Mouse (Mus musculus): ENCODE results near the gene Nfkb1. TPM values are rescaled to one million over a fixed set of nuclear protein-coding genes. Genes with fewer than 3 reads are reported as not detected.
A peak's percentile ranks its signal among the peaks of the same experiment; 100 is the strongest.

The Nfkb1 gene
- total RNA-seq, 4 experiments from 2014 or later = 30.5 to 35.1 (median 32.8) TPM

DNA sequence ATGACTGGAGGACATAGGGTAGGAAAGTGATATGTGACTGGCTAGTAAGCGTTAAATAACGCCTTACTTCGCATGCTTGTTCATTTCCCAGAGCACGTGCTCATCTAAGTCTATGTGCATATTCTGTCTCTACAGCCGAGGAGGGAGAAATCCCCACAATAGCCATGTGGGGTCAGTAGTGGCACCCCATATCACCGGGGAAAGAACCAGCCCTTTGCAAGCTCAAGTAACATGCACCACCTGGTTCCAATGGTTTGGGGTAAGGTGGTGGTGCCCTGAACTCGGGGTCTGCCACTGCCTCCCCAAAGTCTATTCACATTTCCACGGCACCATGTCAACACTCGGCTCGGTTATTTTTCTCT lies 60.3 kb downstream of the Nfkb1 start:
- no peak for DNase-seq (ENCODE audit: low spot score)

DNA sequence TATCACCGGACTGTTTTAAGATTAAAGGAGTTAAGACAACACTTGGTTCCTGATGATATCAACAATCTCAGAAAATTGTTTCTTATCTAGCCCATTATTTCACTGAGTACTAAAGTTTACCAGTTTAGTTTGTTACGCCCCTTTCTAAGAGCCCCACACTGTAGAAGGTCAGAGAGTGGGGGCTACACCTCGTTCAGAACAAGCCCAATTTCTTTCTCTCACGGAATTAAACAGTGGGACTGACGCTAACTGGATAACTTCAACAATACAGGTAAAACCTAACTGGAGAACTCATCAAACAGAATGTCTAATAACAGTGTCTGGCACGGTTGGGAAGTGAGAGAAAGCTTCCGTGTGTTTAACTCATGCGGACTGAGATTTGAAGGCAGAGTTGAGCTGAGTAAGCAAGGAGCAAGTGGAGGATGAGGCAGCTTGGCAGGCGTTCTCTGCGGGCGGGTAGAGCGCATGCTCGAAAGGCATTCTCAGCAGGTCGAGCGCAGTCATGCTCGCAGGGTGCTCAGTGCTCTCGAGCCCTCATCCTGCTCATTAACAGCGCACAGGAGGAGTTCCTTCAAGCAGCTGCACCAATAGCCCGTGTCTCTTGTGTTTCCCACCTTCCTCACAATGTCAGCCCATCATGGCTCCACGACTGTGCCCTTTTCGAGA lies 60.8 kb downstream of the Nfkb1 start:
- DNase-seq (ENCODE audit: low spot score) = no peak

GRCm38 (mm10) chr3:135629830-135630355 lies 61.5 kb downstream of the Nfkb1 start:
- DNase-seq (ENCODE audit: low spot score) = no peak

DNA sequence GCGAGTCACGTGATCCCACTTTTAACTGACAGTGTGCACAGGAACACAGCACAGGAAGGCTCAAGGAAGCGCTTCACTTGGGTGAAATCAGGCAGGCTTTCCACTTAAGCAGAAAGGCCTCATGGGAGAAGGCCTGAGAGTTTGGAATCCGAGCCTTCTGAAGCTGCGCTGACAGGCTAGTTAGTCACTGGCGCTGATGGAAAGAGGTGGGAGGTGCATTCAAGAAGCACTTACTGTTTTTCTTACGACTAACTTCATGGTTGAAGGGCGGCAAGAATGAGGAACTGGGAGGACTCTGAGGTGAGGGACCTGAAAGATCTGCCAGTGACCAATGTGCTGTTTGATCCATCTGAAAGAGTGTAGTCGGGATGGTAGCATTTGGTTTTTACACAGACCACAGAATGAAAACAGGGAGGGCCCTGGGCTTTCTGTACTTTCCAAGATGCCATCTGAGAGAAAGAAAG lies 62.6 kb downstream of the Nfkb1 start:
- DNase-seq (ENCODE audit: low spot score) = no peak

GRCm38 (mm10) chr3:135628000-135628705 lies 63.2 kb downstream of the Nfkb1 start:
- no peak for DNase-seq (ENCODE audit: low spot score)

DNA sequence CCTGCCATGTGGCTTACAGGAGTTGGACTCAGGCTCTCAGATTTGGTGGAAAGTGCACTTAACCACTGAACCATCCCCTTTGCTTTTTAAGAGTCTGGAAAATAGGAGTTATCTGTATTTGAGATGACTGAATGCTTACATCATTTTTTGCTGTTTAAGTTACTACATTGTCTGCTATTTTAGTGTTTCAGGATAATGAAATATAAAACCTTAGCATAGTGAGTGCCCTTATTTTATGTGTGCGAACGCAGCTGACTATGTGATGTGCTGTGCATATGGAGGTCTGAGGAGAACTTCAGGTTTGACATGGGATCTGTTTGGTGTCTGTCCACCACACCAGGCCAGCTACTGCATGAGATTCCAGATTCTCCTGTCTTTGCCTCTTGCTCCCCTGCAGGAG lies 66.1 kb downstream of the Nfkb1 start:
- DNase-seq (ENCODE audit: low spot score) = no peak

DNA sequence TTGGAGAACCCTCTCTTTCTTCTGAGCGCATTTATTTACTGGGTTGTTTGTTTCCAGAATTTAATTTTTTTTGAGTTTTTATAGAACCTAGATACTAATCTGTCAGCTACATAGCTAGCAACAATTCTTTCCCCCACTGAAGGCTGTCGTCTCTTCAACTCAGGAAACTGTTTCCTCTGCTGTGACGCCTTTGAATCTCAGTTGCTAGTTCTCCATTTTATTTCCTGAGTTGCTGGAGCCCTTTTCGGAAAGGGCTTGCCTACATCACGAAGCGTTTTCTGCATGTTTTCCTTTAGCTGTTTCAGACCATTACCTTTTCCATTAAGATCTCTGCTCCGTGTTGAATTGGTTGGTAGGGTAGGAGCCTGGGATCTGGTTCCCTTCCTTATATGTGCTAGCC lies 74.6 kb downstream of the Nfkb1 start:
- no peak for DNase-seq (ENCODE audit: low spot score)

DNA sequence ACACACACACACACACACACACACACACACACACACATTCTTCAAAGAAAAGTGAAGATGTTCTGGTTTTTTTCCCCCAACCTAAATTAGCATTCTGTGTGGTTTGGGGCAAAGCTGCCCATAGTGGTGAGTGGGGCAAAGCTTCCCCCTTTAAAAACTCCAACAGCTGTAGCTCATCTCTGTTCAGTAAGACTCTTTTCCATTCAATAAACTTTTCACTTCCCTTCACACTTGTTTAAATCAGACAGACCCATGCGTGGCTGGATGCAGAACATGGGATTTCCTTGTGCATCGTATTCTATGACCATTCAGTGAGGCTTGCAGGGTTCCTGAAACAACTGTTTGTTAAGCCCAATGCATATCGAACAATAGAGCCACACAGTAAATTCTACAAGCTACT lies 77.0 kb downstream of the Nfkb1 start:
- no peak for DNase-seq (ENCODE audit: low spot score)

- DNase-seq (ENCODE audit: low spot score) = no peak
Observed at GRCm38 (mm10) chr3:135610221-135610620, 81.1 kb downstream of the Nfkb1 start.

DNA sequence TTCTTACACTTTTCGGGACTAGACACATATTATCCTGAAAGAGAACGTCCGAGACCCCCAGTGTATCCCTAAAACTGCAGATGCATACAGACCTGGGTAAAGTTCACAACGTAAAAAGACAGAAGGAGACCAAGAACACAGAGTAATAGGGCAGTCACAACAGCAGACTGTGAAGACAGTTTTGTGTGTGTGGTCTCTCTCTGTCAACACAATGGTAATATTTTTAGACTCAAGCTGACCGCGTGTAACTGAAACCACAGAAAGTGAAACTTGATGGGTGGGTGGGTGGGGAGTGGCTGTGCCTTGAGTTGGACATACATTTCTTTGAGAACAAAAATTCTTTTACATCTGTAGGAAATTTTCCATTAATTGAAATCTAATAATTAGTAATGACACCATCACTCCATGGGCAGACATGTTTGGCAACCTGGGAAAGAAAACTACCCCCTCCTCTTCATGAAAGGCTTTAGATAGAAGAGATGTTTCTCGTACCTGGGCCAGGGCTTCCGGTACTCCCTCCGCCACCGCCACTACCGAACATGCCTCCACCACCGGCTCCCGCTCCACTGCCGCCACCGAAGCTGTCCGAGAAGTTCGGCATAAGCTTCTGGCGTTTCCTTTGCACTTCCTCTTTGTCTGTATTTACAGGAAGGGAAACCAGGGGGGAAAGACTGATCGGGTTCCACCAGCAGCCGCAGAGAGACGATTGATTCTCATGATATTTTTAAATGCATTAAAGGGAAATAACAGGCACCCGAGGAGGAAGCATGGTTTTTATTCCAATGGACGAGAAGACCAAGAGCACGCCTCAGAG lies 83.5 kb downstream of the Nfkb1 start:
- DNase-seq (ENCODE audit: low spot score) = peak; percentile 58

DNA sequence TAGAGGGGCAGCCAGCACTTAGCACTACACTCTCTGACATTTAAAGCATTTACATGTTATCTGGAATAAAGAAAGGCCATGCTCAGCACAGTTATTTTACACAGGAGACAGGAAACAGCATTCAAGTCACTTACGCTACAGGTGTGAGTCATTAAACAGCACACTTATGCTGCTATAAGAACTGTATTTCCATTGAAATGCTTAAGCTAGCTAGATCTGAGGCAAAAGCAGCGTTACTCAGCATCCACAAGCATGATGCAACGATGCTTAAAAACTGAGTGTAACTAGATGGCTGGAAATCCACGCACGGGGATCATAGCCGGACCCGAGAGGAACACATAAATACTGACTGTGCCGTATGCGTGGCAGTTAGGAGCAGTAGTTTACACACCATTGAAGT lies 84.3 kb downstream of the Nfkb1 start:
- no peak for DNase-seq (ENCODE audit: low spot score)

DNA sequence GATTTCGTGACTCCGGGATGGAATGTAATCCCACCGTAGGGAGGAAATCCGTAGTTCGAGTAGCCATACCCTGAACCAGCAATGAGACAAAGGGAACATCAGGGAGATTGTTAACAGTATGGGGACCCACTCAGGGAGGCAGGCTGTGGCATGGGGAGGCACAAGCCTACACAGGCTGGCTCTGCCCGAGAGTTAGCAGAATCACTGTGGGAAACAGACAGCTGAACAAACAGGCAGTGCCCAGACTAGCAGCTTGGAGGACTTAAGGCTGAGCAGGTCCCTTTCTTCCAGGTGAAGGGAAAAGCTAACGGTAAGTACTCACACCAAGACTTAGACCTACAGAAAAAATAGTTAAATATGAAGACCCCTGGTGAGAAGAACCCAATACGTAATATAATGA lies 84.8 kb downstream of the Nfkb1 start:
- no peak for DNase-seq (ENCODE audit: low spot score)

GRCm38 (mm10) chr3:135605474-135605873 lies 85.9 kb downstream of the Nfkb1 start:
- DNase-seq (ENCODE audit: low spot score) = no peak

GRCm38 (mm10) chr3:135604626-135605417 lies 86.5 kb downstream of the Nfkb1 start:
- DNase-seq (ENCODE audit: low spot score) = no peak

DNA sequence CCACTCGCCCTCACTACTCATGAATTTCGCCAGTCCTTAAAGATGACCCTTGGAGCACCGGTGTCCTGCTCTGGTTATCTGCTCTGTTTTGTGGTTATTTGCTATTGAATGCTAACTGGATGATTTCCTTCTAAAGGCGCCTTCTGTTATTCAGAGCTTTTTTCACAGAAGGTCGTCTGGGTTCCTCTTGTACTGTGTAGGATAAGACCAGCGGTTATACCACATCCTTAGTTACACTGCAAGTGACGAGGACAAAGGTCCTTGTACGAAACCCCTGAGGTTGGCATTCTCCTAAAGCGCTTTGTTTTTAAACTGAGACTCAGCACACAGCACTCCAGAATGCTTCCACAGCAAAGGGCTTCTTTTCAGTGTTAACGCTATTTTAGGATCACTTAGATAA lies 88.6 kb downstream of the Nfkb1 start:
- no peak for DNase-seq (ENCODE audit: low spot score)

- DNase-seq (ENCODE audit: low spot score) = no peak
Observed at GRCm38 (mm10) chr3:135598355-135598754, 93.0 kb downstream of the Nfkb1 start.

GRCm38 (mm10) chr3:135597014-135597413 lies 94.3 kb downstream of the Nfkb1 start:
- peak; percentile 57 for DNase-seq (ENCODE audit: low spot score)

GRCm38 (mm10) chr3:135594238-135594917 lies 97.0 kb downstream of the Nfkb1 start:
- no peak for DNase-seq (ENCODE audit: low spot score)

DNA sequence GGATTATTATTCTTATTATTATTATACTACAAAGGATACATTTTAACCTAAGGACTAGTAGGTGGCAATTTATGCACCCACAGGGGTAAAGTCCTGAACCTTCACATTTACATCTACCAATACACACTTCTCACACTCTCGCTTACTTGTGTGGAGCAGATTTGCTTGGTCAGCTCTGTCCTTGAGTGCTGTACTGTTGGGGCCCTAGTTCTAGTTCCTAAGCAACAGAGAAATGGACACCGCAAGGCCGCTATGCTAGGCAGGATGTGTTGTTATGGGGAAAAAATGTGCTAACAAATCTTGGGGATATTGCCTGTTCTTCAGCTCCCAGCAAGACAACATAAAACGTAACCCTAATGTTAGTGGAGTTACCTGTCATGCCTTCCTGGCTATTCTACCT lies 99.3 kb downstream of the Nfkb1 start:
- DNase-seq (ENCODE audit: low spot score) = no peak

DNA sequence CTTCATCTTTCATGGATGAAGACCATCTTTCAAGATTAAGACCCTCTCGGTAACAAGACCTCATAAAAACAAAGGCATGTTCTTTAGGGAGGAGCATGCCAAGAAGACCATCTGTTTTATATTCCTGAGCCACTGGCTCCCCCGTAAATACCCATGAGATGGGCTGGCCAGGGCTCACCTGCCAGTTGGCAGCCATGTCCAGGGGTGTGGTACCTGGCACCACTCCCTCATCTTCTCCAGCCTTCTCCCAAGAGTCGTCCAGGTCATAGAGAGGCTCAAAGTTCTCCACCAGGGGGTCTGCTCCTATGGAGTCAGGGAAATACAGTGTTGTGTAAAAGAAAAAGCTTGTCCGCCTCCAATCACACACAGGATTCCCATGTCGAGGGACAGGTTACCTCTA lies 100.0 kb downstream of the Nfkb1 start:
- no peak for DNase-seq (ENCODE audit: low spot score)

DNA sequence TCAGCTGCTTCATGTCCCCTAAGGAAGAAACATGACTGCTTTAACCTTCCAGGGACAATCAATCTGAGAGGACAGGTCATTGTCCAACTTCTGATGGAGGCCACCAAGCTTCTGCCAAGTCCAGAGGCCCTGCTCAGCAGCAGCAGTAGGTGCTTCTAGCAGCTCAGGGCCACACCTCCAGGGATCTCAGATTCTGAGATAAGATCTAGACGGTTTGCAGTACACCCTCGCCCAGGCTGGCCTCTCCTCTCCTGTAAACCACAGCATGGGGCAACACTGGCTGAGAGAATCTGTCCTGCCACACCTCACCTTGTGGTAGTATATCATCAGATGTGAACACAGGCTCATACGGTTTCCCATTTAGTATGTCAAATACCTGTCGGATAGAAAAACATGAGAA lies 100.9 kb downstream of the Nfkb1 start:
- DNase-seq (ENCODE audit: low spot score) = no peak

Data from heart, adult 8-10 months (tissue).